Mouse (Mus musculus): ENCODE data around the gene Vmn1r194. TPM values are rescaled to one million over a fixed set of nuclear protein-coding genes. Genes with fewer than 3 reads are reported as not detected.

Gene Vmn1r194
- not detected in 2 replicates for polyA plus RNA-seq (2012; rRNA removed)

DNA sequence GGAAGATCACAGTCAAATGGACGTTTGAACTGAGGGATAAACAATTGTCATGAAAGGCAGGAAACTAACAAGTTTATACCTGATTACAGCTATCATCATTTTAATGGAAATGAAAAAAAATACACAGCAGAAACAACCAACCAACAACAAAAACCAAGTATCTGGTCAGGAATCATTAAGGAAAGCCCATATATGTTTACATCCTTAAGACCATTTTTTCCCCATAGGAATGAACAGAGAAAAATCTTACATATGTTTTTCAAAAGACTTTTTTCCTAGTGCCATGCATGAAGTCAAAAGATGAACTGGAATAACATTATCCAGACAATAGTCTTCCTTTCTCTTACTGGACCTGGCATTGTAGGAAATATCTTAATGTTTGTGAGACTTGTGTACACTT, at the start of gene Vmn1r194:
Gene Vmn1r194 (plus strand): TSS at position 301 of the 400 bp plus-strand sequence.

DNA sequence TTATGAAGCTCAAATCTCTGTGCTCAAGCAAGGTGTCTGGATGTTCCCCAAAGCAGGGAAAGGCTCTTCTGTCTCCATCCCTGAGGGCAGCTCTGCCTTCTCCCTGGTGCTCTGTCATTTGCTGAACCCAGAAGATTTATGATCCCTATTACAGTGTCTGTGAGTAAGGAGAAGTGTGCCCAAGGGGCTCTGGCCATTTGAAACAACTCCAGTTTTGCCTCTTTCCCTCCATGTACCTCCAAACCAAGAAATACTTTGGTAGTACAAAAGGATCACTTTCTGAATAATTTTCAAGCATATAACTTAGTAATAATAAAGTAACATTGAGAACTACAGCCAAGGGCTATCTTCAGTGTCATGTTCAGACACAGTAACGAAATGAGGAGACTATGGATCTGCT, 21.0 kb upstream of the Vmn1r194 start, which contains the start of gene Vmn1r193:
Gene Vmn1r193 (minus strand): TSS at position 101 of the 400 bp plus-strand sequence.

DNA sequence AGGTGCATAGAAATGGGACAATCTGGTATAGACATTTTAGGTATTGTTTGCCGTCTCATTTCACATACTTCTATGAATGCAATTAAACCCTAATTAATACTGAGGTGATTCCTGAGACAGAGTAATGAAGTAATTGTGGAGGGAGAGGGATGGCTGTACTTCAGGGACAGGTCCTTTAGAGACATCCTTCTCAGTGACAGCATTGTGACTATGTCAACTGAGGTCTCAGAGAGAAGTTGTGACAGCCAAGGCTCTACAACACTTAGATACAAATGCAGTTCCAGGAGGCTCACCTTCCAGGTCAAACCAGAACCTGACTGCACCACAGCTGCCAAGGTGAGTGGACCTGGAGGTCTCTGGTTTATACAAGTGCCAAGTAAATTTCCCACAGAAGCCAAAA, 26.2 kb downstream of the Vmn1r194 start, which contains the start of gene Vmn1r195:
Gene Vmn1r195 (plus strand): TSS at position 301 of the 400 bp plus-strand sequence.

DNA sequence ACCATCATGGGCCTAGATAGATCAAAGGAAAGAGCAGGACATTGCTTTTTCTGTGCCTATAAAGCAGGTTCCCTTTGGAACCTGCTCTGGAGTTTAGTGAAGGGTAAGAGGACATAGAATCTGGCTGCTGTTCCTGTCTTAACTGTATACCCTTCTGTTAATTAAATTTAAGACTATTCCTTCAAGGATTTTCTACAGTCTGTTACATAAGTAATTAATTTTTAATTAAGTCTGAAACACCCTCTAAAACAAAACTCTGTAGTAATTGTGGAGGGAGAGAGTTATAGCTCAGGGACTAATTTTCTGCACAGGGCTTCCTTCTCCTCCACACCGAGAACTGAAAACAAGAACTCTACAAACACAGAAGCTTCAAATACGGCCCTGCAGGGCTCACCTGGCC, 45.6 kb downstream of the Vmn1r194 start, which contains the start of gene Vmn1r196:
Gene Vmn1r196 (plus strand): TSS at position 301 of the 400 bp plus-strand sequence.

Other genes with a start within 250 kb of the Vmn1r194 start
- 0.09 and 0.18 TPM in 2 replicates for gene Prss16, start 234.5 kb upstream of the Vmn1r194 start, polyA plus RNA-seq (2012; rRNA removed)
- 2.9 and 4.5 TPM in 2 replicates for gene Hist1h2ah, start 208.6 kb upstream of the Vmn1r194 start, polyA plus RNA-seq (2012; rRNA removed)
- gene Hist1h2bk, start 208.3 kb upstream of the Vmn1r194 start, polyA plus RNA-seq (2012; rRNA removed) = 11.7 and 20.3 TPM in 2 replicates
- 26.1 and 35.7 TPM in 2 replicates for gene Hist1h4i, start 202.9 kb upstream of the Vmn1r194 start, polyA plus RNA-seq (2012; rRNA removed)
- gene Hist1h2ag, start 201.3 kb upstream of the Vmn1r194 start, polyA plus RNA-seq (2012; rRNA removed) = 32.8 and 39.2 TPM in 2 replicates
- gene Hist1h2bj, start 201.0 kb upstream of the Vmn1r194 start, polyA plus RNA-seq (2012; rRNA removed) = 11.0 and 15.5 TPM in 2 replicates
- gene Vmn1r188, start 159.8 kb upstream of the Vmn1r194 start, polyA plus RNA-seq (2012; rRNA removed) = under 0.01 TPM in 1 of 2 replicates, not detected in the other
- not detected in 2 replicates for gene Vmn1r189, start 138.4 kb upstream of the Vmn1r194 start, polyA plus RNA-seq (2012; rRNA removed)
- not detected in 2 replicates for gene Vmn1r191, start 60.2 kb upstream of the Vmn1r194 start, polyA plus RNA-seq (2012; rRNA removed)
- not detected in 2 replicates for gene Vmn1r192, start 53.1 kb upstream of the Vmn1r194 start, polyA plus RNA-seq (2012; rRNA removed)
- not detected in 2 replicates for gene Vmn1r193, start 21.1 kb upstream of the Vmn1r194 start, polyA plus RNA-seq (2012; rRNA removed)
- gene Vmn1r195, start 26.3 kb downstream of the Vmn1r194 start, polyA plus RNA-seq (2012; rRNA removed) = not detected in 2 replicates
- not detected in 2 replicates for gene Vmn1r196, start 45.7 kb downstream of the Vmn1r194 start, polyA plus RNA-seq (2012; rRNA removed)
- not detected in 2 replicates for gene Vmn1r197, start 80.4 kb downstream of the Vmn1r194 start, polyA plus RNA-seq (2012; rRNA removed)
- gene Vmn1r198, start 106.1 kb downstream of the Vmn1r194 start, polyA plus RNA-seq (2012; rRNA removed) = not detected in 2 replicates
- gene Vmn1r199, start 135.6 kb downstream of the Vmn1r194 start, polyA plus RNA-seq (2012; rRNA removed) = not detected in 2 replicates
- not detected in 2 replicates for gene Vmn1r200, start 146.2 kb downstream of the Vmn1r194 start, polyA plus RNA-seq (2012; rRNA removed)
- gene Vmn1r201, start 227.7 kb downstream of the Vmn1r194 start, polyA plus RNA-seq (2012; rRNA removed) = not detected in 2 replicates

All from central nervous system, embryonic 14 days (tissue).